Mouse (Mus musculus) heart, postnatal 0 days (tissue): Measurements from ENCODE around the gene Nrgn. TPM values are rescaled to one million over a fixed set of nuclear protein-coding genes. Genes with fewer than 3 reads are reported as not detected.

Experiments used
- ATAC-seq: fragments of 200-750 bp; cut with Nextera tagmentation; 2 replicates; pipeline ENCODE4 v1.8.0; 2017; ENCODE audit warnings: low read depth, moderate number of reproducible peaks, moderate library complexity; ENCODE audit not compliant: insufficient read depth
- DNase-seq: peaks from one replicate; pipeline ENCODE4 v3.0.0-alpha.2; 2016; ENCODE audit warnings: low spot score
- H3K27ac ChIP-seq: fragments of 300-500 bp; sonication (generic); 2 replicates; pipeline ENCODE4 v1.5.1; 2014; ENCODE audit warnings: low read depth, mild to moderate bottlenecking
- H3K27me3 ChIP-seq: fragments of 300-500 bp; sonication (generic); 2 replicates; pipeline ENCODE4 v1.6.1; 2014; ENCODE audit warnings: low read length, mixed read lengths; ENCODE audit not compliant: control insufficient read depth, insufficient read depth
- H3K36me3 ChIP-seq: fragments of 300-500 bp; sonication (generic); replicated peaks from 2 replicates; pipeline ENCODE4 v1.6.1; 2014; ENCODE audit warnings: low read length, mixed read lengths; ENCODE audit not compliant: control insufficient read depth, insufficient read depth
- H3K4me1 ChIP-seq: fragments of 300-500 bp; sonication (generic); 2 replicates; pipeline ENCODE4 v1.6.1; 2014; ENCODE audit warnings: antibody characterized with exemption; ENCODE audit not compliant: control insufficient read depth, insufficient read depth
- H3K4me2 ChIP-seq: fragments of 300-500 bp; sonication (generic); 2 replicates; pipeline ENCODE4 v1.6.1; 2014; ENCODE audit warnings: low read depth, mild to moderate bottlenecking, low read length, moderate library complexity
- H3K4me3 ChIP-seq: fragments of 300-500 bp; sonication (generic); 2 replicates; pipeline ENCODE4 v1.5.1; 2014; ENCODE audit warnings: low read depth, low read length
- H3K9ac ChIP-seq: fragments of 300-500 bp; sonication (generic); replicated peaks from 2 replicates; pipeline ENCODE4 v1.6.1; 2014; ENCODE audit warnings: low read depth, low read length, mixed read lengths
- H3K9me3 ChIP-seq: fragments of 300-500 bp; sonication (generic); replicated peaks from 2 replicates; pipeline ENCODE4 v1.6.1; 2016; ENCODE audit warnings: low read length; ENCODE audit not compliant: control insufficient read depth
- CTCF ChIP-seq: IDR thresholded peaks from 2 replicates; pipeline ENCODE4 v1.5.1; 2016; ENCODE audit warnings: antibody characterized with exemption, control low read depth, low read depth
- EP300 ChIP-seq: IDR thresholded peaks from 2 replicates; pipeline ENCODE4 v1.6.1; 2016; ENCODE audit warnings: antibody characterized with exemption, low read depth
- WGBS: fragments of 180-500 bp; shearing (Covaris S2); extraction: QIAGEN DNeasy Blood & Tissue Kit; methylation state at CpG from one replicate; pipeline ENCODE4 v1.1.7; 2014; 5-methylcytosine and 5-hydroxymethylcytosine counted together
- polyA plus RNA-seq: library from polyadenylated mRNA; unstranded; fragments of >200 nt; fragmentation: Nextera tagmentation; extraction: Ambion mirVana; gene quantifications from 2 replicates; pipeline ENCODE4 v1.2.1, GENCODE M21; 2015
- total RNA-seq: library from RNA; depleted of rRNA; stranded (reverse); fragments of >200 nt; gene quantifications from 2 replicates; pipeline ENCODE4 v1.2.3, GENCODE M21; 2014; ENCODE audit warnings: low replicate concordance

Nrgn gene
- total and polyA plus RNA-seq, 2 experiments from 2014 or later = 2.0 TPM; not detected in 1

- no peak overlapping the region for H3K4me3 ChIP-seq
- no peak overlapping the region for H3K4me2 ChIP-seq
- H3K36me3 ChIP-seq = 0 out of 2 replicates have a peak, but pooled peaks cover 4% of the 10 kb centered on the region
- peaks cover 9% of the 10 kb centered on the region for H3K4me1 ChIP-seq
- H3K9ac ChIP-seq = no peak overlapping the region
- H3K27me3 ChIP-seq = 0 out of 2 replicates have a peak, but pooled peaks cover under 1% of the 10 kb centered on the region
- DNase-seq = no peak
- H3K27ac ChIP-seq = peak overlapping the region; percentile 36; the same call in 1 of the 2 replicates
- no peaks in the 10 kb centered on the region for H3K9me3 ChIP-seq
- ATAC-seq = no peak
- 80% methylated on average over 4 of the region's 4 CpGs for WGBS
- no peak for TF ChIP-seq EP300
- TF ChIP-seq CTCF = no peak
These were observed 12.5 kb downstream of the Nrgn start for GRCm38 (mm10) chr9:37540226-37540625.

- no peak for TF ChIP-seq EP300
- TF ChIP-seq CTCF = no peak
- peaks cover 6% of the 10 kb centered on the region; the same call in 1 of the 2 replicates for H3K4me1 ChIP-seq
- no peak within 1 kb of the TSS for H3K4me3 ChIP-seq
- 0 out of 2 replicates have a peak, but pooled peaks cover 4% of the 10 kb centered on the region for H3K36me3 ChIP-seq
- no peaks in the 10 kb centered on the region for H3K27me3 ChIP-seq
- DNase-seq = no peak
- no peak within 1 kb of the TSS for H3K9ac ChIP-seq
- 62% methylated on average over 23 of the region's 23 CpGs for WGBS
- H3K4me2 ChIP-seq = no peak within 1 kb of the TSS
- H3K9me3 ChIP-seq = no peaks in the 10 kb centered on the region
- no peak for ATAC-seq
- H3K27ac ChIP-seq = peak within 1 kb of the TSS; percentile 36
These were observed 13.3 kb downstream of the Nrgn start, which contains the start of gene Vsig2 for GRCm38 (mm10) chr9:37539170-37540025. Vsig2 (plus strand) TSS chr9:37539255.

DNA sequence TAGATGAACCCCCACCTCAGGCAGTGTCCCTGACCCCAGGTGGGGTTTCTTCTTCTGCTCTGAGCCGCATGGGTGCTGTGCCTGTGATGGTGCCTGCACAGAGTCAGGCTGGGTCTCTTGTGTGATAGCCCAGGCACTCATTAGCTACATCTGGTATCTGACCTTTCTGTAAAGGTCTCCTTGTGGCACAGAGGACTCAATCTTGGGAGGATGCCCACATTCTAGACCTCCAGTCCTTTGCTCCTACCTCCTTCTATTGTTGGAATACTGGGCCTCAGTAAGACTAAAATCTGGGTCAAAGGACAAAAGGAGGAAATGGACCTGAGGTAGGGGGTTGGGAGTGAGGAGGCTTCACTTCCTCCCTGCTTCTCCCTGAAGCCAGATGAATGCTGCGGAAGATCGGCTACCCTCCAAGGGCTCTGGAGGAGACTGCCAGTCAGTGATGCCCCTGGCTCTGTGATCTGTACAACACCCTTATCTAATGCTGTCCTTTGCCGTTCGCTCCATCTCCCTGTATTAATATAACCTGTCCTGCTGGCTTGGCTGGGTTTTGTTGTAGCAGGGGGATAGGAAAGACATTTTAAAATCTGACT lies 14.9 kb downstream of the Nrgn start:
- Histone ChIP-seq H3K4me3 (no peak overlapping the region), H3K27ac (peak overlapping the region; percentile 50), H3K27me3 (no peaks in the 10 kb centered on the region), H3K9me3 (no peaks in the 10 kb centered on the region), H3K4me1 (peaks cover 6% of the 10 kb centered on the region; the same call in 1 of the 2 replicates), H3K4me2 (no peak overlapping the region), H3K36me3 (0 out of 2 replicates have a peak, but pooled peaks cover 8% of the 10 kb centered on the region), H3K9ac (no peak overlapping the region)
- 40% methylated on average over 5 of the region's 5 CpGs for WGBS
- TF ChIP-seq EP300 (no peak), CTCF (no peak)
- DNase-seq = no peak
- ATAC-seq = peak; percentile 33; the same call in 1 of the 2 replicates

- H3K27me3 ChIP-seq = no peaks in the 10 kb centered on the region
- H3K4me2 ChIP-seq = no peak overlapping the region
- peaks cover 6% of the 10 kb centered on the region; the same call in 1 of the 2 replicates for H3K4me1 ChIP-seq
- no peak overlapping the region for H3K4me3 ChIP-seq
- H3K9ac ChIP-seq = no peak overlapping the region
- ATAC-seq (no peak), DNase-seq (no peak)
- no peaks in the 10 kb centered on the region for H3K9me3 ChIP-seq
- 0 out of 2 replicates have a peak, but pooled peaks cover 8% of the 10 kb centered on the region for H3K36me3 ChIP-seq
- TF ChIP-seq EP300 (no peak), CTCF (no peak)
- H3K27ac ChIP-seq = no peak overlapping the region
- 61% methylated on average over 4 of the region's 4 CpGs for WGBS
These were observed 15.9 kb downstream of the Nrgn start for GRCm38 (mm10) chr9:37536851-37537250.

- ATAC-seq = peak; percentile 68
These were observed 21.6 kb downstream of the Nrgn start for GRCm38 (mm10) chr9:37530888-37531705.

More at GRCm38 (mm10) chr9:37530888-37531705, 21.6 kb downstream of the Nrgn start:
- Histone ChIP-seq H3K4me2 (peak overlapping the region; percentile 74), H3K4me1 (no peaks in the 10 kb centered on the region), H3K4me3 (peak overlapping the region; percentile 47), H3K9me3 (no peaks in the 10 kb centered on the region), H3K36me3 (0 out of 2 replicates have a peak, but pooled peaks cover 3% of the 10 kb centered on the region), H3K27ac (peak overlapping the region; percentile 91), H3K9ac (peak overlapping the region; percentile 49), H3K27me3 (peaks cover 15% of the 10 kb centered on the region; the same call in 1 of the 2 replicates)
- TF ChIP-seq EP300 = no peak
- TF ChIP-seq CTCF = peak; percentile 47
- 4% methylated on average over 31 of the region's 31 CpGs for WGBS
- peak; percentile 73 for DNase-seq
